Mouse (Mus musculus): ENCODE data around the gene Vrk1.

DNA sequence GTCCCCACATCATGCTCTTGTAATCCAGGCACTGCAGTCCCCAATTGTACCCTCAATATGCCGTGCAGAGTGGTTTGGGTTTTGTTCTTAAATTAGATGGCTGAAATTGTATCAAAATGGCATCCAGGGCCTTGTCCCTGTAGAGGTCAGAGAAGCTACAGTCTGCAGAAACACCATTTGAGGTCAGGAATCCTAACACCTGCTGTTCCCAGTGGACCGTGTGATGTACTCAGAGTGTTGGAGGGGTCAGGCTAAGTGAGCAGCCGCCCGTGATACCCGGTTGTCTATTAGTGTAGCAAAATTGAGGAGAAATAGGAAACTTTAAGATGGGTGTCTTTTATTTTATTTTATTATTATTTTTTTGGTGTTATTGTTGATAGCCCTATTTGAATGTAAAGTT, 70.5 kb downstream of the Vrk1 start:
- TF ChIP-seq POLR2A (IDR thresholded peaks at IDR 0.05; ENCODE audit: control insufficient read depth, low read depth, low read length) (no peak), CTCF (IDR thresholded peaks at IDR 0.05; ENCODE audit: control insufficient read depth, insufficient read depth, insufficient replicate concordance, low read depth, low read length) (no peak)

Data from testis, adult 2 months (tissue).